Mouse (Mus musculus): ENCODE measurements around the gene Gpank1. TPM values are rescaled to one million over a fixed set of nuclear protein-coding genes. Genes with fewer than 3 reads are reported as not detected.
A peak's percentile ranks its signal among the peaks of the same experiment; 100 is the strongest.

Gene Gpank1
- total and polyA plus RNA-seq, 3 experiments, result 40.4 to 44.7 TPM; not detected in 1

GRCm38 (mm10) chr17:35104079-35104478, 17.2 kb upstream of the Gpank1 start:
- H3K36me3 ChIP-seq (ENCODE audit: control insufficient read depth in 1 of 2, insufficient read depth in 2 of 2, low read length in 2 of 2), result peaks cover 0 to 31% of the 10 kb centered on the region in 2 experiments; a peak in 3 of 4 replicates
- peak overlapping the region; percentile 64 for H3K9ac ChIP-seq (ENCODE audit: control insufficient read depth, low read depth, low read length, poor library complexity, severe bottlenecking)
- no peaks in the 10 kb centered on the region for H3K9me3 ChIP-seq (replicated peaks; ENCODE audit: insufficient read depth, low read length)
- H3K79me2 ChIP-seq (ENCODE audit: control insufficient read depth, insufficient read depth, low read length, poor library complexity), result no peaks in the 10 kb centered on the region
- peaks cover 22 to 36% of the 10 kb centered on the region in 2 experiments for H3K4me1 ChIP-seq (ENCODE audit: control insufficient read depth in 1 of 2, insufficient read depth in 2 of 2, low read length in 2 of 2)
- no peak for TF ChIP-seq USF1 (IDR thresholded peaks at IDR 0.05; ENCODE audit: low read depth, low read length)
- TF ChIP-seq MAZ (IDR thresholded peaks at IDR 0.05; ENCODE audit: low read depth, low read length), result 0 out of 2 replicates have a peak, but pooled peaks have one; percentile 19
- no peak for TF ChIP-seq GABPA (IDR thresholded peaks at IDR 0.05; ENCODE audit: low read depth, low read length)
- peak; percentile 72 for TF ChIP-seq MAX (IDR thresholded peaks at IDR 0.05; ENCODE audit: low read length)
- TF ChIP-seq TAL1 (IDR thresholded peaks at IDR 0.05; ENCODE audit: low read length), result 0 out of 2 replicates have a peak, but pooled peaks have one; percentile 13
- TF ChIP-seq MYC (IDR thresholded peaks at IDR 0.05; ENCODE audit: low read depth, low read length), result peak; percentile 58; the same call in 1 of the 2 replicates
- no peak for TF ChIP-seq KAT2A (conservative IDR thresholded peaks at IDR 0.05; ENCODE audit: low read depth, low read length)
- no peak for TF ChIP-seq TCF12 (IDR thresholded peaks at IDR 0.05; ENCODE audit: low read depth, low read length)
- TF ChIP-seq EP300 (IDR thresholded peaks at IDR 0.05; ENCODE audit: low read depth in 1 of 2, low read length in 2 of 2), result peak in 1 of 2 experiments; percentile 50; a peak in 2 of 4 replicates
- TF ChIP-seq E2F4 (IDR thresholded peaks at IDR 0.05; ENCODE audit: borderline replicate concordance, low read depth, low read length), result no peak
- H3K4me3 ChIP-seq (ENCODE audit: control insufficient read depth in 1 of 2, insufficient read depth in 1 of 2, low read depth in 2 of 2, low read length in 2 of 2), result peak overlapping the region in 1 of 2 experiments; percentile 5; a peak in 1 of 4 replicates
- H3K27ac ChIP-seq (ENCODE audit: control insufficient read depth, low read depth, low read length), result peak overlapping the region; percentile 96
- peak; percentile 61 for DNase-seq (ENCODE audit: low read depth, low spot score)
- no peaks in the 10 kb centered on the region for H3K27me3 ChIP-seq (ENCODE audit: control insufficient read depth in 1 of 2, insufficient read depth in 2 of 2, low read length in 2 of 2)

GRCm38 (mm10) chr17:35104754-35105153, 16.5 kb upstream of the Gpank1 start:
- Histone ChIP-seq H3K4me1 (ENCODE audit: control insufficient read depth in 1 of 2, insufficient read depth in 2 of 2, low read length in 2 of 2) (peaks cover 22 to 36% of the 10 kb centered on the region in 2 experiments), H3K27me3 (ENCODE audit: control insufficient read depth in 1 of 2, insufficient read depth in 2 of 2, low read length in 2 of 2) (no peaks in the 10 kb centered on the region), H3K4me3 (ENCODE audit: control insufficient read depth in 1 of 2, insufficient read depth in 1 of 2, low read depth in 2 of 2, low read length in 2 of 2) (peak overlapping the region in 1 of 2 experiments; percentile 5; a peak in 1 of 4 replicates), H3K9ac (ENCODE audit: control insufficient read depth, low read depth, low read length, poor library complexity, severe bottlenecking) (peak overlapping the region; percentile 64), H3K79me2 (ENCODE audit: control insufficient read depth, insufficient read depth, low read length, poor library complexity) (no peaks in the 10 kb centered on the region), H3K27ac (ENCODE audit: control insufficient read depth, low read depth, low read length) (peak overlapping the region; percentile 96), H3K9me3 (replicated peaks; ENCODE audit: insufficient read depth, low read length) (no peaks in the 10 kb centered on the region), H3K36me3 (ENCODE audit: control insufficient read depth in 1 of 2, insufficient read depth in 2 of 2, low read length in 2 of 2) (peaks cover 0 to 31% of the 10 kb centered on the region in 2 experiments; a peak in 2 of 4 replicates)
- DNase-seq (ENCODE audit: low read depth, low spot score), result peak; percentile 83
- TF ChIP-seq TBP (IDR thresholded peaks at IDR 0.05; ENCODE audit: low read depth, low read length) (no peak; the same call in 1 of the 2 replicates), BHLHE40 (IDR thresholded peaks at IDR 0.05; ENCODE audit: borderline replicate concordance, low read depth, low read length) (peak; percentile 25; the same call in 1 of the 2 replicates), GABPA (IDR thresholded peaks at IDR 0.05; ENCODE audit: low read depth, low read length) (no peak), NELFE (IDR thresholded peaks at IDR 0.05; ENCODE audit: low read depth, low read length) (peak; percentile 28; the same call in 1 of the 2 replicates), ELF1 (IDR thresholded peaks at IDR 0.05; ENCODE audit: low read depth, low read length) (no peak), ZMIZ1 (IDR thresholded peaks at IDR 0.05; ENCODE audit: low read depth, low read length) (no peak), MYC (IDR thresholded peaks at IDR 0.05; ENCODE audit: low read depth, low read length) (peak; percentile 48; the same call in 1 of the 2 replicates), MAX (IDR thresholded peaks at IDR 0.05; ENCODE audit: low read length) (peak; percentile 55), ZNF384 (IDR thresholded peaks at IDR 0.05; ENCODE audit: low read depth, low read length) (no peak), SIN3A (IDR thresholded peaks at IDR 0.05; ENCODE audit: low read length) (peak; percentile 69), RAD21 (IDR thresholded peaks at IDR 0.05; ENCODE audit: low read depth, low read length) (no peak), USF1 (IDR thresholded peaks at IDR 0.05; ENCODE audit: low read depth, low read length) (peak; percentile 18; the same call in 1 of the 2 replicates), KAT2A (conservative IDR thresholded peaks at IDR 0.05; ENCODE audit: low read depth, low read length) (no peak), HCFC1 (IDR thresholded peaks at IDR 0.05; ENCODE audit: low read depth, low read length) (0 out of 2 replicates have a peak, but pooled peaks have one; percentile 33), MAZ (IDR thresholded peaks at IDR 0.05; ENCODE audit: low read depth, low read length) (peak; percentile 24; the same call in 1 of the 2 replicates), MEF2A (IDR thresholded peaks at IDR 0.05; ENCODE audit: extremely low read depth, insufficient replicate concordance, low read depth, low read length, poor library complexity, severe bottlenecking) (no peak), E2F4 (IDR thresholded peaks at IDR 0.05; ENCODE audit: borderline replicate concordance, low read depth, low read length) (no peak), ZKSCAN1 (IDR thresholded peaks at IDR 0.05; ENCODE audit: low read depth, low read length) (no peak), CHD1 (IDR thresholded peaks at IDR 0.05; ENCODE audit: low read depth, low read length) (0 out of 2 replicates have a peak, but pooled peaks have one; percentile 41), MXI1 (IDR thresholded peaks at IDR 0.05; ENCODE audit: low read depth, low read length) (peak; percentile 60), MAFK (IDR thresholded peaks at IDR 0.05; ENCODE audit: borderline replicate concordance, low read depth, low read length) (no peak), USF2 (IDR thresholded peaks at IDR 0.05; ENCODE audit: borderline replicate concordance in 1 of 2, insufficient read depth in 1 of 2, low read depth in 1 of 2, low read length in 2 of 2) (no peak), POLR2AphosphoS5 (IDR thresholded peaks at IDR 0.05; ENCODE audit: borderline replicate concordance, low read depth, low read length) (no peak), EP300 (IDR thresholded peaks at IDR 0.05; ENCODE audit: low read depth in 1 of 2, low read length in 2 of 2) (peak; percentile 83 to 94), MYB (IDR thresholded peaks at IDR 0.05; ENCODE audit: low read depth, low read length) (no peak), ETS1 (IDR thresholded peaks at IDR 0.05; ENCODE audit: low read depth, low read length) (peak; percentile 79)
